Mouse (Mus musculus): ENCODE data around the gene Ankrd10. TPM values are rescaled to one million over a fixed set of nuclear protein-coding genes. Genes with fewer than 3 reads are reported as not detected.

Ankrd10 gene
- total RNA-seq, 2 experiments from 2014 or later: 15.8 to 17.7 TPM

GRCm38 (mm10) chr8:11564236-11564635, 71.3 kb downstream of the Ankrd10 start:
- intact Hi-C loops (cut with DNase I): loop anchor here (5.0 kb wide), 1 partner anchor 33 kb away; no protein-coding TSS in a partner anchor
- DNase-seq: no peak

Small RNA genes lying within 50 kb of the gene (microRNA-seq; reads per million reads assigned to microRNA genes)
- 0.36 to 0.74 reads per million in 2 experiments for gene Mir7238

Other genes with a start within 250 kb of the Ankrd10 start
- gene Rab20, start 157.0 kb downstream of the Ankrd10 start, total RNA-seq (2021): 1 to 10 TPM; 1.2 to 1.9 TPM
- 10 to 100 TPM; 25.2 to 27.7 TPM for gene Naxd, start 138.3 kb downstream of the Ankrd10 start, total RNA-seq (2021)
- gene Cars2, start 85.0 kb downstream of the Ankrd10 start, total RNA-seq (2021): 10 to 100 TPM; 13.8 to 14.2 TPM
- gene Ing1, start 80.2 kb downstream of the Ankrd10 start, total RNA-seq (2021): 10 to 100 TPM; 12.0 to 15.0 TPM
- not detected for gene 1700016D06Rik, start 65.3 kb upstream of the Ankrd10 start, total RNA-seq (2021)
- gene Arhgef7, start 92.0 kb upstream of the Ankrd10 start, total RNA-seq (2021): 10 to 100 TPM; 42.7 to 53.9 TPM
- not detected for gene Tex29, start 204.7 kb upstream of the Ankrd10 start, total RNA-seq (2021)